Mouse (Mus musculus): Measurements from ENCODE around the gene Ces1b. TPM values are rescaled to one million over a fixed set of nuclear protein-coding genes. Genes with fewer than 3 reads are reported as not detected.

Ces1b gene
- polyA plus RNA-seq, 1 experiment from 2014 or later = not detected

DNA sequence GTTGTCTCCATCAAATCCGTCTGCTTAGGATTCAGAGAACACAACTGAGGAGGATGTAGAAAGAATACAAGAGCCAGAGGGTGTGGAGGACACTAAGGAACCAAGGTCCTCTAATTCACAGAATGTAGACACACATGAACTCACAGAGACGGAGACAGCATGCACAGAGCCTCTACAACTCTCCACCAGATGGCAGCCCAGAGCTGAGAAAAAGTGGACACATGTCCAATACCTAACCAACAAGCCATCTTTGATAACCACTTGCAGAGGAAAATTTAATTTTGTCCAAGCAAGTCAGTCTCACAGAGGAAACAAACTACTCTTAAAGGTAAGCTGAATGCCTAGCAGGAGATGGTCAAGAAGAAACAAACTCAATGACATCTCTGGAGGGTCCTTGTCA lies 20.6 kb downstream of the Ces1b start:
- no peak overlapping the region for H3K27ac ChIP-seq (ENCODE audit: low read length)
- no peak for ATAC-seq
- WGBS = 18% methylated on average over 2 of the region's 2 CpGs
- no peaks in the 10 kb centered on the region for H3K27me3 ChIP-seq (ENCODE audit: control insufficient read depth, insufficient read depth, low read depth, low read length)
- H3K36me3 ChIP-seq (ENCODE audit: control insufficient read depth, insufficient read depth, low read length) = no peaks in the 10 kb centered on the region
- no peak overlapping the region for H3K9ac ChIP-seq (ENCODE audit: low read depth, low read length)
- no peaks in the 10 kb centered on the region for H3K4me1 ChIP-seq (ENCODE audit: control insufficient read depth, insufficient read depth, low read length)
- no peak overlapping the region for H3K4me3 ChIP-seq (ENCODE audit: low read depth, low read length)
- H3K4me2 ChIP-seq (ENCODE audit: low read length) = no peak overlapping the region
- H3K9me3 ChIP-seq (replicated peaks; ENCODE audit: control insufficient read depth, low read length, poor library complexity, severe bottlenecking) = no peaks in the 10 kb centered on the region

DNA sequence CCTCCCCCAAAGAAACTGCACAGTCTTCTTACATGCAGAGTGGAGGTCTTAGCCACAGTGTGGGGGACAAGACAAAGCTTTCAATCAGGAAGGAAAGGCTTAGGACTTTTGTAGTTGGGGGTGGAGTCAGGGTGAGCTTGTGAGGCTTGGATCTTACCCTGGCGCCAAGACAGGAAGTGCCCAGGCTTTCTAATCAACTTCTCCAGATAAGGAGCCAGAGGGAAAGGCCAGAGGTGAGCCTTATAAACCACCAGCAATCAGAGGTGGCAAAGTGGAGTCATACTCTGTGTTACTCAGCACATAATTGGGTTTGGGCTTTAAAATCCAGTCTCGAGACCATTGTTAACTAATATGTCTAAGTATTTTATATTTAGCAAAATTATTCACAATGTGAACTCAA lies 24.6 kb downstream of the Ces1b start:
- H3K27ac ChIP-seq (ENCODE audit: low read length) = no peak overlapping the region
- H3K27me3 ChIP-seq (ENCODE audit: control insufficient read depth, insufficient read depth, low read depth, low read length) = no peaks in the 10 kb centered on the region
- ATAC-seq = no peak
- 70% methylated on average over 2 of the region's 2 CpGs for whole genome bisulfite sequencing
- no peak overlapping the region for H3K4me3 ChIP-seq (ENCODE audit: low read depth, low read length)
- H3K36me3 ChIP-seq (ENCODE audit: control insufficient read depth, insufficient read depth, low read length) = no peaks in the 10 kb centered on the region
- no peak overlapping the region for H3K4me2 ChIP-seq (ENCODE audit: low read length)
- no peaks in the 10 kb centered on the region for H3K9me3 ChIP-seq (replicated peaks; ENCODE audit: control insufficient read depth, low read length, poor library complexity, severe bottlenecking)
- H3K9ac ChIP-seq (ENCODE audit: low read depth, low read length) = no peak overlapping the region
- H3K4me1 ChIP-seq (ENCODE audit: control insufficient read depth, insufficient read depth, low read length) = no peaks in the 10 kb centered on the region

DNA sequence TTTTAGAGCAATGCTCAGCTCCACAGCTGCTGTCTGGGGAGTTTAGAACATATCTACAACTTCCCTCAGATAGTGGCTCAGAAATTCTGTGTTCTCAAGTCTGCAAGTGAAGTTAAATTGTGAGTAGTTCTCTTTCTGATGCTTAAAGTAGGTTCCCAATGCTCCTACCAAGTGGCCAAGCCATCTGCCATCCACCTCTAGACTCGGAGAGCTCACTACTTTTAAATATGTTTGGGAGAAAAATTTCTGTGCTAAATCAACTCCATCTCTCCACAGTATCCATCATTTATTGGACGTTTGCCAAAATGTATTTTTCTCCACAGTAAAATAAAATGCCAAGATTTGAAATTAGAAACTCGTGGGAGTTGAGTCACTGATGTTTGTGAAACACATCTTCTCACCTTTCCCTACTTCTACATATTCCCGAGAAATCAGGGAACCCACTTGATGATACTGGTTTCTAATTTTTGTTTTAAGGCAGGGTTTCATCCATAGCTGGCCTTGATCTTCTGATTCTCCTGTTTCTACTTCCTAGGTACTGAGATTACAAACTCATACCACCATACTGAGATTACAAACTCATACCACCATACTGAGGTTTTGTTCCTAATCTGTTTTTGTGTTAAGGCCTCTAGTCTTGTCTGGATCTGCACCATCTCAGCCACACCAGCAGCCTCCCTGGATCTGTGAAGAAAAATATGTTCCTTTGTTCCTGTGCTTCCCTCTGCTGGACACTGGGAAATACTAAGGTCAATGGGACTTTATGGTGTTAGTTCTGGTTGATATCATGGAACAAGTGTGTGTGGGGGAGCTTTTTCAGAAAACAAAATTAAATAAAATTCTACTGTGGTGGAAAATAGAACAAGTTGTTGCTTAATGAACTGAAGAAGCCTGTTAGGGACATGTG lies 31.1 kb downstream of the Ces1b start:
- no peaks in the 10 kb centered on the region for H3K4me1 ChIP-seq (ENCODE audit: control insufficient read depth, insufficient read depth, low read length)
- 74% methylated on average over 4 of the region's 4 CpGs for WGBS
- no peak overlapping the region for H3K4me2 ChIP-seq (ENCODE audit: low read length)
- H3K9ac ChIP-seq (ENCODE audit: low read depth, low read length) = no peak overlapping the region
- no peak overlapping the region for H3K4me3 ChIP-seq (ENCODE audit: low read depth, low read length)
- H3K36me3 ChIP-seq (ENCODE audit: control insufficient read depth, insufficient read depth, low read length) = no peaks in the 10 kb centered on the region
- no peaks in the 10 kb centered on the region for H3K27me3 ChIP-seq (ENCODE audit: control insufficient read depth, insufficient read depth, low read depth, low read length)
- H3K27ac ChIP-seq (ENCODE audit: low read length) = no peak overlapping the region
- no peaks in the 10 kb centered on the region for H3K9me3 ChIP-seq (replicated peaks; ENCODE audit: control insufficient read depth, low read length, poor library complexity, severe bottlenecking)
- ATAC-seq = no peak

DNA sequence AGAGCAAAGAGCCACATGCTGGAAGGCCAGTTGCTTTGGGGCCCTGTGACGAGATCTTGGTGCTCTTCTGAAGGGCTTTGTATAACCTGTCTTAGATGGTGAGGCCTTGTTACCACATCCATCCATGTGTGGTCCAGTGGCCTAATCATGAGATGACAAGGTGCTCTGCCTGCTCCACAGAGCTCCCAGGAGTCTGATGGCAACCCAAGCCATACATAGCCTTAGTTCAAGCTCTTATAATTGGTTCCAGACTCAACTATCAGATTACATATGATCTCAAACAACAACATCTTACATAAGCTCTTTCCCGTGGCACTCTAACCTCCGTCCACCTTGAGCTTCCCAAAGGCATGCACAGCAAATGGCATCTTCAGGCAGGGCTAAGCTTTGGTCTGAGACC lies 31.7 kb downstream of the Ces1b start, which contains the start of gene Ces1a:
Ces1a (minus strand) TSS at position 101 of the 400 bp plus-strand sequence.
- no peak within 1 kb of the TSS for H3K27ac ChIP-seq (ENCODE audit: low read length)
- ATAC-seq = no peak
- 94% methylated on average over 3 of the region's 3 CpGs for WGBS
- H3K4me1 ChIP-seq (ENCODE audit: control insufficient read depth, insufficient read depth, low read length) = no peaks in the 10 kb centered on the region
- no peaks in the 10 kb centered on the region for H3K36me3 ChIP-seq (ENCODE audit: control insufficient read depth, insufficient read depth, low read length)
- no peaks in the 10 kb centered on the region for H3K9me3 ChIP-seq (replicated peaks; ENCODE audit: control insufficient read depth, low read length, poor library complexity, severe bottlenecking)
- no peak within 1 kb of the TSS for H3K4me3 ChIP-seq (ENCODE audit: low read depth, low read length)
- H3K9ac ChIP-seq (ENCODE audit: low read depth, low read length) = no peak within 1 kb of the TSS
- H3K27me3 ChIP-seq (ENCODE audit: control insufficient read depth, insufficient read depth, low read depth, low read length) = no peaks in the 10 kb centered on the region
- H3K4me2 ChIP-seq (ENCODE audit: low read length) = no peak within 1 kb of the TSS

DNA sequence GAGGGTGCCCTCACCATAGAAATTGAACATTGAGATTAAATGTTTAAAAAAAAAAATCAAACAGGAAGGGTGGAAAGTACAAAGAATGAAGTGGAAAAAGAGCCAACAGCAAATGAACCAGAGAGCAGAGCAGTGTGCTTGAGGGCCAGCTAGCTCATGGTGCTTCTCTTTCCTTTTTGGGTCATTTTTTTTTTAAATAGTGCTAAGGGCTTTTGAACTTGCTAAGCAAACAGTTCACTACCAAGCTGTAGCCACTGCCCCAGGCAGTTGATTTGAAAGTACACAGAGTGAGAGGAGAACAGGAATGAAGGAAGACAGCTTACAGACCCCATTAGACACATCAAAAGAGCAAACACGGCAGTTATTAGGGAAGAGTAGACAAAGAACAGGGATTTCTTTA lies 36.7 kb downstream of the Ces1b start:
- H3K4me1 ChIP-seq (ENCODE audit: control insufficient read depth, insufficient read depth, low read length) = no peaks in the 10 kb centered on the region
- H3K9ac ChIP-seq (ENCODE audit: low read depth, low read length) = no peak overlapping the region
- H3K27me3 ChIP-seq (ENCODE audit: control insufficient read depth, insufficient read depth, low read depth, low read length) = no peaks in the 10 kb centered on the region
- no peak overlapping the region for H3K4me3 ChIP-seq (ENCODE audit: low read depth, low read length)
- H3K9me3 ChIP-seq (replicated peaks; ENCODE audit: control insufficient read depth, low read length, poor library complexity, severe bottlenecking) = no peaks in the 10 kb centered on the region
- WGBS = 32% methylated on average over 1 of the region's 1 CpGs
- H3K4me2 ChIP-seq (ENCODE audit: low read length) = no peak overlapping the region
- no peaks in the 10 kb centered on the region for H3K36me3 ChIP-seq (ENCODE audit: control insufficient read depth, insufficient read depth, low read length)
- no peak overlapping the region for H3K27ac ChIP-seq (ENCODE audit: low read length)
- no peak for ATAC-seq

DNA sequence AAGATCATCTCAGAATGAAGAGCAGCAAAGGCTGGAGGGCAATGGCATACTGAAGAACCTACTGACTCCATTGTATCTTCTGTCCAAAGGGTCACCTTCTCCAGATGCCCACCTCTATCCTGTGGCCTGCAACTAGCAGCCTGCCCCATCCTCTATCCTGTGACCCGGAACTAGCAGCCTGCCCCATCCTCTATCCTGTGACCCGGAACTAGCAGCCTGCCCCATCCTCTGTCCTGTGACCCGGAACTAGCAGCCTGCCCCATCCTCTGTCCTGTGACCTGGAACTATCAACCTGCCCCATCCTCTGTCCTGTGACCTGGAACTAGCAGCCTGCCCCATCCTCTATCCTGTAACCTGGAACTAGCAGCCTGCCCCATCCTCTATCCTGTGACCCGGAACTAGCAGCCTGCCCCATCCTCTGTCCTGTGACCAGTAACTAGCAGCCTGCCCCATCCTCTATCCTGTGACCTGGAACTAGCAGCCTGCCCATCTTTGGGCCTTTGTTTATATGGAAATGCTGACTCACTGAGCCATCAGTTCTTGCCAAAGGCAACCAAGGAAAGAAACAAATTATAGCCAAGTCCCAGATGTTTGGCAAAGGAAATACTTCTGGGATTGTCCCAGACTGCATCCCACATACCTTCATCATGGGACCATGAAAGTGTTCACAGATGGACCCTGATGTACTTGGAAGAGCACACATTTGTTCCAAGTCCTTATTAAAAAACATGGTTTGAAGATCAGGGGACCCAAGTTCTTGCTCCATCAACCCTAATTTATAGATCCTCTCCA lies 38.8 kb downstream of the Ces1b start:
- 82% methylated on average over 4 of the region's 4 CpGs for WGBS
- Histone ChIP-seq H3K4me2 (ENCODE audit: low read length) (no peak overlapping the region), H3K27ac (ENCODE audit: low read length) (no peak overlapping the region), H3K9ac (ENCODE audit: low read depth, low read length) (no peak overlapping the region), H3K36me3 (ENCODE audit: control insufficient read depth, insufficient read depth, low read length) (no peaks in the 10 kb centered on the region), H3K9me3 (replicated peaks; ENCODE audit: control insufficient read depth, low read length, poor library complexity, severe bottlenecking) (no peaks in the 10 kb centered on the region), H3K27me3 (ENCODE audit: control insufficient read depth, insufficient read depth, low read depth, low read length) (no peaks in the 10 kb centered on the region), H3K4me1 (ENCODE audit: control insufficient read depth, insufficient read depth, low read length) (no peaks in the 10 kb centered on the region), H3K4me3 (ENCODE audit: low read depth, low read length) (no peak overlapping the region)
- ATAC-seq = no peak

DNA sequence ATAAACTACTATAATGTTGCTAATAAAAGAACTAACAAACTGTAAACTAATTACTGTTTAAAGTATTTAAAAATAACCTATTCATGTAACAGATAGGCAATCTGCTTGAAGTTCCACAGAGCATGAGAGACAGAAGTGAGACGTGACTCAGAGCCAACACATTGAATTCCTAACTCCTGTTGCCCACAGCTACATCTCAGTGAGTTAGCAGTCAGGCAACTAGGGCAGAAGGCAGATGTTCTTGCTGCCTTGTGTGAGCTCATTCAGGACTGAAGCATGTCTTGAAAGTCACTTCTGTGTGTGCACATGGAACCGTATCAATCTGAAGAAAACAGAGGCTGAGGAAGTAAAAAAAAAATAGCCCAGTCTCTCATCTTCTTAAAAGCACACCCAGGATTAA lies 39.6 kb downstream of the Ces1b start:
- ATAC-seq = no peak
- 82% methylated on average over 2 of the region's 2 CpGs for WGBS

DNA sequence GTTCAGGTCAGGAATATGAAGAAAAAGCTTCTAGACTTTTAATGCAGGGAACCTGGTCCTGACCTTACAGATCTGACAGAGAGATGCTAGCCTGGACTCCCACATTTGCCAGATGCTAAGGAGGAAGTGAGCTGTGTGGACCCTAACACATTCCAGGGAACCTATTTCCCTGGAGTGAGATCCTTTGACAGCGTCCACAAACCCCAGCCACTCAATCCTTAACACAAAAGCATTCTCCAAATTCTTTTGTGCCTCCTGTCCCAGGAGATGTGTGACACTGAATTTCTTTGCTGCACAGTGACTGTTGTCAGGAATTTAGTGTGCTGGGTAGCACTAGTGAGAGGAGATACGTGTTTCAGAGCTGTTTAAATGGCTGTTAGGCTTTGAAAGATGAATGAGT lies 41.0 kb downstream of the Ces1b start:
- no peaks in the 10 kb centered on the region for H3K9me3 ChIP-seq (replicated peaks; ENCODE audit: control insufficient read depth, low read length, poor library complexity, severe bottlenecking)
- WGBS = 6% methylated on average over 2 of the region's 2 CpGs
- no peak for ATAC-seq
- no peak overlapping the region for H3K4me2 ChIP-seq (ENCODE audit: low read length)
- H3K4me1 ChIP-seq (ENCODE audit: control insufficient read depth, insufficient read depth, low read length) = no peaks in the 10 kb centered on the region
- no peak overlapping the region for H3K27ac ChIP-seq (ENCODE audit: low read length)
- no peak overlapping the region for H3K4me3 ChIP-seq (ENCODE audit: low read depth, low read length)
- H3K27me3 ChIP-seq (ENCODE audit: control insufficient read depth, insufficient read depth, low read depth, low read length) = no peaks in the 10 kb centered on the region
- H3K36me3 ChIP-seq (ENCODE audit: control insufficient read depth, insufficient read depth, low read length) = no peaks in the 10 kb centered on the region
- no peak overlapping the region for H3K9ac ChIP-seq (ENCODE audit: low read depth, low read length)

More for the DNA sequence above, 39.6 kb downstream of the Ces1b start:
- Histone ChIP-seq H3K27ac (ENCODE audit: low read length) (no peak overlapping the region), H3K9me3 (replicated peaks; ENCODE audit: control insufficient read depth, low read length, poor library complexity, severe bottlenecking) (no peaks in the 10 kb centered on the region), H3K27me3 (ENCODE audit: control insufficient read depth, insufficient read depth, low read depth, low read length) (no peaks in the 10 kb centered on the region), H3K4me3 (ENCODE audit: low read depth, low read length) (no peak overlapping the region), H3K9ac (ENCODE audit: low read depth, low read length) (no peak overlapping the region), H3K4me1 (ENCODE audit: control insufficient read depth, insufficient read depth, low read length) (no peaks in the 10 kb centered on the region), H3K36me3 (ENCODE audit: control insufficient read depth, insufficient read depth, low read length) (no peaks in the 10 kb centered on the region), H3K4me2 (ENCODE audit: low read length) (no peak overlapping the region)

DNA sequence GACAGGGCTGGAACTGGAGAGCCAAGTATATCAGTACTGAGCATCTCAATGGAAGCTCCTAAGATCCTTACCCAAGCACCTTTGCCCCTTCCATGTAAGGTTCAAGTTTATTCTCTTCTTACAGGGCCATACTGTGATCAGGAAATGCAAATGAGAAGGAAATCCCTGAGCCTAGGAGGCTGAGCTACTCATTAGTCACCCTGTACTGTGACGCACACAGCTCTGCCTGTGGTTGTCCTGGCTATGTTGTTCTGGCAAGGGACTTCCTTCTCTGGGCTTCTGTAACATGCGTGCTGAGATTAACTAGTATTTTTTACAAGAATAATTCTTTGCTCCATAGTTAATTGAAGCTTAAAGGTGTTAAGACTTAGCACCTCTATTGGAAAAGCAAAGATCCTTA lies 49.2 kb downstream of the Ces1b start:
- H3K9me3 ChIP-seq (replicated peaks; ENCODE audit: control insufficient read depth, low read length, poor library complexity, severe bottlenecking) = no peaks in the 10 kb centered on the region
- no peaks in the 10 kb centered on the region for H3K36me3 ChIP-seq (ENCODE audit: control insufficient read depth, insufficient read depth, low read length)
- no peaks in the 10 kb centered on the region for H3K27me3 ChIP-seq (ENCODE audit: control insufficient read depth, insufficient read depth, low read depth, low read length)
- ATAC-seq = no peak
- H3K4me2 ChIP-seq (ENCODE audit: low read length) = no peak overlapping the region
- no peaks in the 10 kb centered on the region for H3K4me1 ChIP-seq (ENCODE audit: control insufficient read depth, insufficient read depth, low read length)
- no peak overlapping the region for H3K27ac ChIP-seq (ENCODE audit: low read length)
- WGBS = 82% methylated on average over 2 of the region's 2 CpGs
- no peak overlapping the region for H3K4me3 ChIP-seq (ENCODE audit: low read depth, low read length)
- no peak overlapping the region for H3K9ac ChIP-seq (ENCODE audit: low read depth, low read length)
